Mouse (Mus musculus) myocyte (in vitro differentiated cells): ENCODE data around the gene Efs. TPM values are rescaled to one million over a fixed set of nuclear protein-coding genes. Genes with fewer than 3 reads are reported as not detected.
A peak's percentile ranks its signal among the peaks of the same experiment; 100 is the strongest.

Source experiments
- H3K27me3 ChIP-seq: one replicate; pipeline ENCODE4 v1.6.1; 2011; ENCODE audit not compliant: control insufficient read depth, insufficient read depth, insufficient read length
- H3K36me3 ChIP-seq: one replicate; pipeline ENCODE4 v1.6.1; 2011; ENCODE audit not compliant: control insufficient read depth, insufficient read depth
- H3K4me2 ChIP-seq: one replicate; pipeline ENCODE4 v1.6.1; 2011; ENCODE audit warnings: low read depth, control low read depth
- H3K4me3 ChIP-seq: one replicate; pipeline ENCODE4 v1.5.1; 2011; ENCODE audit warnings: mild to moderate bottlenecking, control low read depth, moderate library complexity
- H3K79me2 ChIP-seq: one replicate; pipeline ENCODE4 v1.6.1; 2011; ENCODE audit not compliant: control insufficient read depth, insufficient read depth
- H3ac ChIP-seq: one replicate; pipeline ENCODE4 v1.6.1; 2011; ENCODE audit not compliant: control insufficient read depth, insufficient read length
- CEBPB ChIP-seq: IDR thresholded peaks from 2 replicates; pipeline ENCODE4 v1.6.1; 2011; ENCODE audit warnings: mild to moderate bottlenecking, moderate library complexity; ENCODE audit not compliant: poor library complexity, insufficient read depth, severe bottlenecking
- E2F4 ChIP-seq: IDR thresholded peaks from one replicate; pipeline ENCODE4 v1.6.1; 2011; ENCODE audit warnings: mild to moderate bottlenecking, control low read depth, moderate library complexity; ENCODE audit not compliant: insufficient read depth
- MAX ChIP-seq: IDR thresholded peaks from one replicate; pipeline ENCODE4 v1.6.1; 2011; ENCODE audit warnings: low read depth, mild to moderate bottlenecking, control low read depth
- MYOD1 ChIP-seq, 3 experiments: IDR thresholded peaks; one replicate each; pipeline ENCODE4 v1.6.1; 2011; ENCODE audit warnings: control low read depth in 2 of 3, low read depth in 2 of 3, mild to moderate bottlenecking in 2 of 3, moderate library complexity in 1 of 3; ENCODE audit not compliant: insufficient read length in 2 of 3, control insufficient read depth in 1 of 3
- MYOG ChIP-seq, 3 experiments: IDR thresholded peaks; one replicate each; pipeline ENCODE4 v1.6.1; 2011; ENCODE audit warnings: control low read depth in 2 of 3, low read depth in 2 of 3, mild to moderate bottlenecking in 2 of 3; ENCODE audit not compliant: insufficient read length in 2 of 3, control insufficient read depth in 1 of 3, insufficient read depth in 1 of 3
- POLR2A ChIP-seq: IDR thresholded peaks from one replicate; pipeline ENCODE4 v1.6.1; 2011; ENCODE audit warnings: low read depth, mild to moderate bottlenecking, control low read depth, moderate library complexity; ENCODE audit not compliant: insufficient read length
- POLR2AphosphoS2 ChIP-seq: IDR thresholded peaks from one replicate; pipeline ENCODE4 v1.6.1; 2011; ENCODE audit warnings: low read depth, control low read depth; ENCODE audit not compliant: insufficient read length
- REST ChIP-seq: IDR thresholded peaks from one replicate; pipeline ENCODE4 v1.6.1; 2011; ENCODE audit warnings: mild to moderate bottlenecking, control low read depth, moderate library complexity; ENCODE audit not compliant: insufficient read depth, insufficient read length
- SRF ChIP-seq: IDR thresholded peaks from one replicate; pipeline ENCODE4 v1.6.1; 2011; ENCODE audit warnings: low read depth; ENCODE audit not compliant: control insufficient read depth, insufficient read length
- TCF12 ChIP-seq: IDR thresholded peaks from one replicate; pipeline ENCODE4 v1.6.1; 2011; ENCODE audit warnings: mild to moderate bottlenecking, control low read depth; ENCODE audit not compliant: poor library complexity, insufficient read depth, severe bottlenecking
- TCF3 ChIP-seq: IDR thresholded peaks from one replicate; pipeline ENCODE4 v1.6.1; 2011; ENCODE audit warnings: low read depth, control low read depth; ENCODE audit not compliant: insufficient read length
- USF1 ChIP-seq: IDR thresholded peaks from one replicate; pipeline ENCODE4 v1.6.1; 2011; ENCODE audit warnings: low read depth, mild to moderate bottlenecking, control low read depth, moderate library complexity
- polyA plus RNA-seq: library from polyadenylated mRNA; unstranded; fragments of >200 nt; fragmentation: generic; extraction: Trizol; gene quantifications from one replicate; pipeline ENCODE4 v1.2.1, GENCODE M21; 2012; ENCODE audit warnings: missing spikeins

Efs gene
- polyA plus RNA-seq, 1 experiment, result 0.95 TPM

DNA sequence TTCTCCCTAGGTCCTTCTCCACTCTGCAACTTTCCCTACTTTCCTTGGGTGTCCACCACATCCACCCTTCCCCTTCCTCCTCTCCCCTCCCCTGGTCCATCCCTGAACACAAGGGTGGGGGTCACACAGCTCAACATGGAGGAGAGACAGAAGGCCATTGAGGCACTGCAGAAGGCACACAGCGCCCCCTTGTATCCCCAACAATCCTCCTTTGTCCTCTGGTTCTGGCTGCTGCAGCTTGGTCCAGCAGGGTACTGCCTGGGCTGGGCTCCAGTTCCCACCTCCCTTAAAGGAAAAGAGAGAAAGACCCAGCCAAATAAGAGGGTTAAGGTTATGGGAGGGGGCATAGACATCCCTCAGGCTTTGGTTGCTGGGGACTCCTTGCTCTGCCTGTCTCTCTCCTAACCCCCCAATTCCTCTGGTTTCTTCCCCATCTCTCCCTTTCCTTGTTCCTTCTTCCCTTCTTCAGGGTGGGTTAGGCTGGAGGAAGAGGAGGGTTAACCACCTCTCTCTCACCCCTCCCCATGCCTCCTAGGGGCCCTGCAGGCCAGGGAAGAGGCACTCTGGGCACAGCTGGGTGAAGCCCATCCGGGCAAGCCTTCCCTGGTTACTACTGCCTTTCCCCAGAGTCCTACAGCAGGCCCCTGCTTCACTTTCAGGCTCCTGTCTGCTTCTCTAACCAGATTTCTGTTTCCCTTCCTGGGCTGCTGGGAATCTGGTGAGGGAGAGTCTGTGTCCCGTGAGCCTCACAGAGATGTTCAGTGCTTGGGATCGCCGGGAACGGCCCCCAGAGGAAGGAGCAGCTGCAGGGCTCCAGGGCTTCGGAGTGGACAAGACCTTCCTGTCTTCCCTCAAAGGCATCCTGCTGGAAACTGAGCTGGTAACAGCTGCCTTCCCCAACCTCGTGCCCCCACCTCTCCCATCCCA lies 10.2 kb upstream of the Efs start, which contains the start of gene Cmtm5:
Gene Cmtm5 (plus strand): TSS at position 358 of the 927 bp plus-strand sequence.
- Histone ChIP-seq H3K4me2 (no peak within 1 kb of the TSS), H3K4me3 (no peak within 1 kb of the TSS), H3K27me3 (peaks cover 21% of the 10 kb centered on the region), H3ac (no peak within 1 kb of the TSS), H3K79me2 (no peaks in the 10 kb centered on the region), H3K36me3 (no peaks in the 10 kb centered on the region)
- no peak for TF ChIP-seq USF1
- peak in 1 of 3 experiments; percentile 43 for TF ChIP-seq MYOG (IDR thresholded peaks at IDR 0.05; ENCODE audit: control insufficient read depth in 1 of 3, insufficient read depth in 1 of 3, insufficient read length in 2 of 3, low read depth in 2 of 3)

- Histone ChIP-seq H3K79me2 (no peaks in the 10 kb centered on the region), H3K36me3 (no peaks in the 10 kb centered on the region), H3K4me2 (no peak within 1 kb of the TSS), H3ac (no peak within 1 kb of the TSS), H3K4me3 (no peak within 1 kb of the TSS), H3K27me3 (peaks cover 21% of the 10 kb centered on the region)
- TF ChIP-seq USF1 (no peak), MYOD1 (IDR thresholded peaks at IDR 0.05; ENCODE audit: control insufficient read depth in 1 of 3, insufficient read length in 2 of 3, low read depth in 2 of 3) (no peak), MYOG (IDR thresholded peaks at IDR 0.05; ENCODE audit: control insufficient read depth in 1 of 3, insufficient read depth in 1 of 3, insufficient read length in 2 of 3, low read depth in 2 of 3) (peak in 1 of 3 experiments; percentile 9), POLR2A (no peak)
These were observed 6.8 kb upstream of the Efs start, which contains the start of gene Il25 for GRCm38 (mm10) chr14:54932645-54933150. Gene Il25, plus strand, starts transcription at chr14:54932695.

DNA sequence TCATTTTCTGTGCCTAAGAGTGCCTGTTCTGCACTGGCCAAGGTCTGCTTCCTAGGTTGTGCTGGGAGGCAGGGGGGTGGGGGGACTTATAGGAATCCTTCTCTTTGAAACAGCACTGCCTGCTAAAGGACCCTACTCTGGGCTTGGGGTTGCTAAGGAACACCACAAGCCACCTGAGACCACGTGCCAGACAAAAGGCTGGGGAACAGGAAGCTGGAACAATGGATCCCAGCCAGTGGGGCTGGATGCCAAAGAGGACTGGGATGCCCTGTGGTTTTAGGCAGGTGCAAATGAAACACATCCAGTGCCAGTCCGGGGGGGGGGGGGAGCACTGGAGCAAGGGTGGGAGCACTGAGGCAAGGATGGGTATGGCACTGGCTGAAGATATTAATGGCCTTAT lies 4.5 kb upstream of the Efs start:
- H3ac ChIP-seq, result no peak overlapping the region
- H3K4me2 ChIP-seq, result no peak overlapping the region
- no peak overlapping the region for H3K4me3 ChIP-seq
- TF ChIP-seq MYOG (IDR thresholded peaks at IDR 0.05; ENCODE audit: control insufficient read depth in 1 of 3, insufficient read depth in 1 of 3, insufficient read length in 2 of 3, low read depth in 2 of 3), result peak in 1 of 3 experiments; percentile 44
- no peak for TF ChIP-seq CEBPB
- no peak for TF ChIP-seq TCF12
- no peak for TF ChIP-seq SRF
- no peak for TF ChIP-seq MAX
- TF ChIP-seq USF1, result peak; percentile 29
- TF ChIP-seq E2F4, result no peak
- no peak for TF ChIP-seq REST
- TF ChIP-seq POLR2AphosphoS2, result no peak
- H3K79me2 ChIP-seq, result no peaks in the 10 kb centered on the region
- H3K36me3 ChIP-seq, result no peaks in the 10 kb centered on the region
- peaks cover 32% of the 10 kb centered on the region for H3K27me3 ChIP-seq

GRCm38 (mm10) chr14:54929801-54930200 lies 3.9 kb upstream of the Efs start:
- peak in 1 of 3 experiments; percentile 3 for TF ChIP-seq MYOG (IDR thresholded peaks at IDR 0.05; ENCODE audit: control insufficient read depth in 1 of 3, insufficient read depth in 1 of 3, insufficient read length in 2 of 3, low read depth in 2 of 3)
- peak in 1 of 3 experiments; percentile 3 for TF ChIP-seq MYOD1 (IDR thresholded peaks at IDR 0.05; ENCODE audit: control insufficient read depth in 1 of 3, insufficient read length in 2 of 3, low read depth in 2 of 3)
- TF ChIP-seq MAX, result no peak
- no peaks in the 10 kb centered on the region for H3K79me2 ChIP-seq
- no peak overlapping the region for H3K4me3 ChIP-seq

GRCm38 (mm10) chr14:54927296-54927695 lies 1.4 kb upstream of the Efs start:
- Histone ChIP-seq H3K27me3 (peaks cover 26% of the 10 kb centered on the region), H3K79me2 (no peaks in the 10 kb centered on the region), H3K4me3 (no peak overlapping the region), H3K36me3 (no peaks in the 10 kb centered on the region), H3K4me2 (no peak overlapping the region), H3ac (no peak overlapping the region)
- TF ChIP-seq MYOG (IDR thresholded peaks at IDR 0.05; ENCODE audit: control insufficient read depth in 1 of 3, insufficient read depth in 1 of 3, insufficient read length in 2 of 3, low read depth in 2 of 3), result no peak
- TF ChIP-seq CEBPB, result no peak
- no peak for TF ChIP-seq E2F4
- no peak for TF ChIP-seq MYOD1 (IDR thresholded peaks at IDR 0.05; ENCODE audit: control insufficient read depth in 1 of 3, insufficient read length in 2 of 3, low read depth in 2 of 3)
- TF ChIP-seq MAX, result no peak
- TF ChIP-seq TCF3, result no peak
- TF ChIP-seq POLR2AphosphoS2, result no peak
- no peak for TF ChIP-seq POLR2A
- TF ChIP-seq SRF, result no peak
- no peak for TF ChIP-seq USF1
- no peak for TF ChIP-seq TCF12
- TF ChIP-seq REST, result no peak

More at GRCm38 (mm10) chr14:54929801-54930200, 3.9 kb upstream of the Efs start:
- H3K36me3 ChIP-seq, result no peaks in the 10 kb centered on the region
- H3K4me2 ChIP-seq, result no peak overlapping the region
- no peak overlapping the region for H3ac ChIP-seq
- H3K27me3 ChIP-seq, result peaks cover 30% of the 10 kb centered on the region
